Mouse (Mus musculus): Measurements from ENCODE around the gene Creb5. TPM values are rescaled to one million over a fixed set of nuclear protein-coding genes. Genes with fewer than 3 reads are reported as not detected.

The Creb5 gene
- total RNA-seq, 2 experiments from 2014 or later = 49.5 to 51.6 TPM

- DNase-seq = no peak
These were observed 262.3 kb downstream of the Creb5 start for GRCm38 (mm10) chr6:53549409-53549808.

DNA sequence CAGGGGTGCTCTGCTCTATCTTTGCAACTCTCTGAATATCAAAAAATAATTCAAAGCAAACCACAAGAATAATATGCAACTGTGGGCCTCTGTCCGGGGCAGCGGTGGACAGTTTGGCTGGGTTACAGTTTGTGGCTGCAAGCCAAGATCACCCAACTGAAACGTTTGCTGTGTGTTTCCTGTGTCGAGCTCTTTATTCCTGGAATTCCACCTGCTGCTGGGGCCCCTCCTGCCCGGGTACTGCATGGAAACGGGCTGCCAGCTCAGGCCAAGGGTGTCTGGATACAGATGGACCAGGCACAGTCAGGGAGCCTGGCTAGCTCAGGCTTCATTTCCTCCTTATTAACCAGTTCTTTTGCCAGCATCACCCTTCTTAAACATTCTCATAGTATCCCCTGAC, 269.0 kb downstream of the Creb5 start:
- peak; percentile 58 for DNase-seq

DNA sequence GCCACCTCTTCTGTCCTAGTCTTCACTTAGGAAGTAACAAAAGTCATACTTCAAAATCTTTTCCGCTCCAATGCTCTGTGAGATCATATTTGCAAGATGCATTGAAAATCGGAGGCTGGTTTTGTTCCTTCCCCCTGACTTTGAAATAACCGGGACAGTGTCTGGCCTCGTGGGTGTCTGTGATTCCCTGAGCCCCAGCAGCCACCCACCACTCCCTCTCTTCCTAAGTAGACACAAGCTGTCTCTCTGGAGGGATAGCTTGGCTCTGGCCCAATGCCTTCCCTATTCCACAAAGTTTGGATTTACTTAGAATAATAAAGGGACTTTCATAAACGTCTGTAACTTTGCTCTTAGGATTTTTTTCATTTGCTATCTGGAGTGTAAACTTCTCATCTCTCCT, 273.9 kb downstream of the Creb5 start:
- no peak for DNase-seq

DNA sequence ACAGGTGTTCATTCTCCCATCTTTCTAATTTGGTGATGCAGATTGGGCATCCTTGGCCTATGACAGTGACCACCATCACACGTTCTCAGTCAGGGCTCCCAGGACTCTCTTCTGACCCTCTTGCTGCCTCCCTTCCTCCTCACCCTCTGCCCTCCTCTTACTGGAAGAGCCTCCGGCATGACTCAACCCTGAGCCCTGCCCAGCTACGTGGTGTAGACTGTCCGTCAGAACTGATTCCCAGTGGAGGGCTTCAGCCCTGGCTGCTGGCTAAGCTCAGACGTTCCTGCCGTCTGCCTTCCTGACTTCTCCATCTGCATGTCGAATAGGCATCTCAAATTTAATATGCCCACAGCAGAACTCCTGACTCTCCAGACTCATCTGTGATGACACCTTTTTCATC, 275.5 kb downstream of the Creb5 start:
- no peak for DNase-seq

GRCm38 (mm10) chr6:53563546-53564185, 276.6 kb downstream of the Creb5 start:
- DNase-seq = no peak

DNA sequence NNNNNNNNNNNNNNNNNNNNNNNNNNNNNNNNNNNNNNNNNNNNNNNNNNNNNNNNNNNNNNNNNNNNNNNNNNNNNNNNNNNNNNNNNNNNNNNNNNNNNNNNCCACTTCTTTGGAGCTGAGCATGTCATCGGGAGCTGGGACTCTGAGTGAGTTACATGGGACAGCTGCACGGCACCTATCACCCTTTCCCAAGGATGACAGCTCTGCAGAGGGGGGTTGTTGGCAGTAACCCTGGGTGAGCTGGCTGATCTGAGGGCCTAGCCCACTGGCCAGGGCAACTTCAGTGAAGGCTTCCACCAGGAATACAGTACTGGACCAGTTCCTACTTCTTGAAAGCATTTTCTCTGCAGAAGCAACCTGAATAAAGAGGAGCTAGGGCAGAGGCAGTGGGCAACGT, 282.4 kb downstream of the Creb5 start:
- DNase-seq = no peak

DNA sequence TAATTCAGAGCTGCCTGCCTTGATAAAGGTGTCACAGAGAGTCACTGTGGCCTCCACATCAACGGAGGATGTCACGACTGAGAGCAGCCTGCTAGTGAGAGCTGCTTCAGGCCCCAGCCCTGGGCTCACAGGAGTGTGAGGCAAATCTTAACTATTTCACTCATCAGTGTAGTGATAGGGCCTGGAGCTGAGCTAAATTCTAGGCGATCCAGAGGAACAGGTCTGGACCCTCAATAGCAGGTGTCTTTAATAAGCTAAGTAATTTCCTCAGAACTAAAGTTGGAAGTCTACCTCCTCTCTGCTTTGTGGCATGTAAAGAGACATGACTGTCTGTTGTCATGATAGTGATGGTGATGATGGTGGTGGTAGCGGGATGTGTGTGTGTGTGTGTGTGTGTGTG, 283.8 kb downstream of the Creb5 start:
- DNase-seq = no peak

DNA sequence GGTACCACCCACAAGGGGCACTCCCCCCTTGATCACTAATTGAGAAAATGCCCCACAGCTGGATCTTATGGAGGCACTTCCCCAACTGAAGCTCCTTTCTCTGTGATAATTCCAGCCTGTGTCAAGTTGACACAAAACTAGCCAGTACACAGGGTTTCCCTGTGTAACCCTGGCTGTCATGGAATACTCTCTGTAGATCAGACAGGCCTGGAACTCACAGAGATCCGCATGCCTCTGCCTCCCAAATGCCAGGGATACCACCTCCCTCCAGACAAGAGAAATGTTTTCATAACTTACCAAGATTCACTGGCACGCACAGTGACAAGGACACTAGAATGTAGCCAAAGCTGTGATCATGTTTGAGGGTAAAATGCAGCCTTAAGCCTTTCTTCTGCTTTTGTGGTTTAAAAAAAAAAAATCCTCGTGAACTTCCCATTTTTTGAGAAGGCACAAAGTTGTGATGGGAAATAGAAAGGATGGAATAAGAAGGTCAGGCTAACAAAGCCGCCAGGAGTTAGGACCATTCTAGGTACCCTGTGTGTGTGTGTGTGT, 284.6 kb downstream of the Creb5 start:
- DNase-seq = no peak

GRCm38 (mm10) chr6:53572456-53572855, 285.4 kb downstream of the Creb5 start:
- peak; percentile 47 for DNase-seq

GRCm38 (mm10) chr6:53572979-53573710, 286.1 kb downstream of the Creb5 start:
- peak; percentile 94 for DNase-seq

- peak; percentile 41 for DNase-seq
These were observed 286.6 kb downstream of the Creb5 start for GRCm38 (mm10) chr6:53573711-53574065.

- DNase-seq = no peak
These were observed 287.0 kb downstream of the Creb5 start for GRCm38 (mm10) chr6:53574097-53574496.

DNA sequence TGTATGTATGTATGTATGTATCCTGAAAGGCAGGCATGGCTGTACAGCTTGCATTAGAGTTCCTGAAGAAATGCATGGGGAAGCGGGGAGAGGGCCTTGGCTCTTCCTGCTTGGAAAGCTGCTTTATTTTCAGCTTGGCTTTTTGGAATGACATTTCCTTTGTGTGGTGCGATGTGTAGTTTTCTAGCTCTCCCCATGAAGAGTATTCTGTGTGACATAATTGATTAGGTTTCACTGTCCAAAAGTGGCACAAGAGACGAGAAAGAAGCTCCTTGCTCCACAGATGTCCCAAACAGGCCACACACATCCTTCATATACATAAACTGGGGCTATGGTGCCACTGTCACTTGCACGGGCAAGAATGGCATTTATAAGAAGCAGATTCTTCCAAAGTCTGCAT, 288.1 kb downstream of the Creb5 start:
- no peak for DNase-seq

- DNase-seq = no peak
These were observed 288.8 kb downstream of the Creb5 start for GRCm38 (mm10) chr6:53575836-53576235.

DNA sequence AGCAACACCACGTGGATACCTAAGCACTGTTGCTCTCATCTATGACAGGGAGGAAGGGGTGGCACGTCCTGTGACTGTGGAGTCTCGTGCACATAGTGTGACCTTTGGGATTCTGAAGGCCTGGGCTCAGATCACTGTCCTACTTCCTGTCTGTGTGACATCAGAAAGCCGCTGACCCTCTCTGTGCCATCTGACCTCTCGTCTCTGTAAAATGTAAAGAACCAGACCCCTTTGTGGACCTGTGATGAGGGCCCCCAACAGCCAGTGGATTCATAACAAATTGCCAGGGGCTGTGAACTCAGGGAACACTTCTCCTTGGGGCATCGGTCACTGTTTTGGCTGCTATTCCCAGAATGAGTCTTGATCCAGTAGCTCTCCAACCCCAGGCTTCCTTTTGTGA, 289.8 kb downstream of the Creb5 start:
- DNase-seq = no peak

DNA sequence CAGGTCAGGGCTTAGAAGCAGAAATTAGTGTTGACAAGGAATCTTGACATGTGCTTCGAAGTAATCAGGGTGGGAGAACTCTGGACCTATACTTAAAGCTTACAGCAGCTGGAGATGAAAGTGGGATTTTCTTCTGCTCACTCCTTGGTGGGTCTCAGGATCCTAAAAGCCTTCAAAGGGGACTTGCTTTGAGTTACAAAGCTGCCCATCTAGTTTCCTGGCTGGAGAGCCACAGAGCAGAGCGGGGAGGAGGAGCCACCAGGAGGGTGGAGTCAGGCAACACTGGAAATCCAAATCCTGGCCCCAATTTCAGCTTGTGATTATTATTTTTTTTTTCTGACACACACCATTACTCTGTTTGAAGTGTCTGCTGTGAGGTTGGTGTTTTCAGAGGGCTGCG, 290.7 kb downstream of the Creb5 start:
- DNase-seq = no peak

DNA sequence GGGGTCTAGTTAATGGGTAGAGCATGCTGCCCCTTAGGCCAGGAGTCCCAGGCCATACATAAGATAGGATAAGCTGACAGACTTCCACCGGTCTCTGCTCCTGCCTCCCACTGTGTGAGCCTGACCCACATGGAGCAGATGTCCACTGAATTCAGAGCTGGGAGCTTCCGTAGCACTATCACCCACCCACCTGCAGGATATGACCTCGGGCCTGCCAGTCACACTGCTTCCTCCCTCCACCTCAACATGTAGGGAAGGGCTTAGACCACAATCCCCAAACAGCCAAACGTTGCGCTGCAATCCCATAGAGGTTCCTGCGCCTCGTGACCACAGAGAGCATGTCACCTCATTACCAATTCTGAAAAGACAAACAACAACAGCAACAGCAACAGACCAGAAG, 293.3 kb downstream of the Creb5 start:
- DNase-seq = no peak

DNA sequence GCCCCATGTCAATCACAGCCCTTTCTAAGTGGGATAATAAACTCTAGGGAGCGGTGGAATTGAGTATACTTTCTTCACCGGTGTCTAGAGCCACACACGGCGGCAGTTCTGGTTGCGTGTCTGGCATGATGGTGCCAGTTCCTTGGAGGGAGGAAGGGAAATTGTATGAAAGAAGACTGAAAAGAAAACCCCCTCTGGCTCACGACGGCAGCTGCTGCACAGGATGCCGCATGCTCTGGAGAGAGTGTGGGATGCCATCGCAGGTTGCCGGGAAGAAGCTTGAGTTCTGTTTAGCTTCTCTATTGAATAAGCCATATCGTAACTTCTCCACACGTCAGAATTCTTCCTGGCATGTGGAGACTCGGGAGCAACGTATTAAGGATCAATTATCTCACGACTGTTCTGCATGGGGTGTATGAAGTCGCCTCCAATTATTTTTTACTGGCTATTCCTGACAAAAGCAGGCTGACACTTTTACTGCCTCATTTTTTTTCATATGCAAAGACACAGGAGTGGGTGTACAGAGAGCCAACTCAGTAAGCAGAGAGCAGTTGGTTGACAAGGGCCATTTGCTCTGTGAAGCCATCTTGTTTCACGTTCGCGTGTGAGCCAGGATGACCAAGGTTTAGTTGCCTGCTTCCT, 296.3 kb downstream of the Creb5 start:
- DNase-seq = no peak

- DNase-seq = no peak
These were observed 297.8 kb downstream of the Creb5 start for GRCm38 (mm10) chr6:53584718-53585405.

DNA sequence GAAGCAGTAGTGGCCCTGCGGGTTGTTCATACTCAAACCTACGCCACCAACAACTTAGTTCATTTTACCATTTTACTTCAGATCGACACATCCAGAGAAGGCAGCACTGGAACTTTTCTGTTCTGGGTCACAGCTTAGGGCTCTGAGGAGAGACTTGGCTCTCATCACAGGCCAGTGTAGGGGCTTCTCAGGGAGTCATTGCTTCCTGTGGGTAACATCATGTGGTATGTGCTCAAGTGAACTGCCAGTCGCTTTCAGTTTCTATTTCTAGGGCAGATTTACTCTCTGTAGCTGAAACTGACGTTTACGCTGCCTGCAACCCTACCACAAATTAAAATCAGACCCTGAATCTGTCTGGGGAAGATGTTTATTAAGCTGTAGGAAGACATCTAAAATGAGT, 302.7 kb downstream of the Creb5 start:
- no peak for DNase-seq

GRCm38 (mm10) chr6:53592230-53592629, 305.2 kb downstream of the Creb5 start:
- DNase-seq = no peak

DNA sequence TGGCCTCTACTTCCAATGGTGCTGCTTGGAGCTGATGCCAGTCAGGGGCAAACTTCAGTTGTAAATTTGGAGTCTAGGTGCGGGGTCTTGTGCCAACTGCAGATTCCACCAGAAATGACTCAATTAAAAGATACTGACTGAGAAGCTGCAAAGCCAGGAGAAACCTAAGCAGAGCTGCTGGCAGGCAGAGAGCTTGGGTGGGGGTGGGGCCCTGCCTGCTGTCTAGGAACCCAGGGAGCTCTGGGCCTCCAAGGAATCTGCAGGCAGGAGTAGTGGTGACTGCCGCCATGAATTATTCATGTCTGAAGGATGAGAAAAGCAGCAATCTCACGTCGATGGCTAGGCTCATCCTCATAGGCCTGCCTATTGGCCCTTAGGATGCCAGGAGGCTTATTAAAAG, 306.5 kb downstream of the Creb5 start:
- DNase-seq = no peak

GRCm38 (mm10) chr6:53594316-53594715, 307.2 kb downstream of the Creb5 start:
- DNase-seq = no peak

Data from heart, postnatal 4 days (tissue).